Mouse (Mus musculus) liver, embryonic 14.5 days (tissue): ENCODE measurements around the gene Phf24.

ENCODE experiments used
- CTCF ChIP-seq: IDR thresholded peaks from 2 replicates; pipeline ENCODE4 v1.5.1; 2016; ENCODE audit warnings: antibody characterized with exemption, low read depth, control low read depth
- EP300 ChIP-seq: IDR thresholded peaks from 2 replicates; pipeline ENCODE4 v1.6.1; 2016; ENCODE audit warnings: antibody characterized with exemption, low read depth

GRCm38 (mm10) chr4:42888806-42889205 is 27.7 kb upstream of the Phf24 start:
- no peak for TF ChIP-seq EP300
- TF ChIP-seq CTCF, result no peak
